Mouse (Mus musculus) heart, embryonic 14.5 days (tissue): ENCODE measurements around the gene Gpr18. TPM values are rescaled to one million over a fixed set of nuclear protein-coding genes. Genes with fewer than 3 reads are reported as not detected.

Experiments
- ATAC-seq: fragments of 200-750 bp; cut with Nextera tagmentation; 2 replicates; pipeline ENCODE4 v1.8.0; 2017; ENCODE audit warnings: low read depth, moderate TSS enrichment; ENCODE audit not compliant: insufficient number of reproducible peaks, insufficient read depth, low FRiP score
- H3K27ac ChIP-seq, 2 experiments: fragments of 200-500 bp in 1 of 2; fragments of 300-500 bp in 1 of 2; sonication (generic) in 1 of 2; replicated peaks in 1 of 2; 2 replicates each; pipeline ENCODE4 v1.5.1; 2012 to 2014; ENCODE audit warnings: low read depth in 2 of 2, low read length in 2 of 2, control low read depth in 1 of 2, mild to moderate bottlenecking in 1 of 2, mixed read lengths in 1 of 2; ENCODE audit not compliant: control insufficient read depth in 1 of 2, insufficient read depth in 1 of 2
- H3K27me3 ChIP-seq: fragments of 300-500 bp; sonication (generic); 2 replicates; pipeline ENCODE4 v1.6.1; 2014; ENCODE audit warnings: mild to moderate bottlenecking, low read length, control low read depth; ENCODE audit not compliant: control insufficient read depth, insufficient read depth
- H3K36me3 ChIP-seq: fragments of 300-500 bp; sonication (generic); 2 replicates; pipeline ENCODE4 v1.6.1; 2014; ENCODE audit warnings: mild to moderate bottlenecking, control low read depth, low read length, mixed read lengths; ENCODE audit not compliant: control insufficient read depth, insufficient read depth
- H3K4me1 ChIP-seq, 2 experiments: fragments of 200-500 bp in 1 of 2; fragments of 300-500 bp in 1 of 2; sonication (generic) in 1 of 2; 2 replicates each; pipeline ENCODE4 v1.6.1; 2012 to 2014; ENCODE audit warnings: low read length in 2 of 2, control low read depth in 1 of 2, mixed read lengths in 1 of 2; ENCODE audit not compliant: control insufficient read depth in 2 of 2, insufficient read depth in 2 of 2
- H3K4me2 ChIP-seq: fragments of 300-500 bp; sonication (generic); 2 replicates; pipeline ENCODE4 v1.6.1; 2014; ENCODE audit warnings: mild to moderate bottlenecking, low read length
- H3K4me3 ChIP-seq, 2 experiments: fragments of 200-500 bp in 1 of 2; fragments of 300-500 bp in 1 of 2; sonication (generic) in 1 of 2; 2 replicates each; pipeline ENCODE4 v1.5.1; 2012 to 2014; ENCODE audit warnings: low read length in 2 of 2, mild to moderate bottlenecking in 2 of 2, control low read depth in 1 of 2, low read depth in 1 of 2, moderate library complexity in 1 of 2; ENCODE audit not compliant: control insufficient read depth in 1 of 2, insufficient read depth in 1 of 2
- H3K9ac ChIP-seq: fragments of 300-500 bp; sonication (generic); 2 replicates; pipeline ENCODE4 v1.6.1; 2014; ENCODE audit warnings: mild to moderate bottlenecking, low read length
- H3K9me3 ChIP-seq: fragments of 300-500 bp; sonication (generic); 2 replicates; pipeline ENCODE4 v1.6.1; 2016; ENCODE audit warnings: low read length, control low read depth; ENCODE audit not compliant: control insufficient read depth
- WGBS: fragments of 180-500 bp; shearing (Covaris S2); extraction: QIAGEN DNeasy Blood & Tissue Kit; methylation state at CpG from one replicate; pipeline ENCODE4 v1.1.7; 2014; 5-methylcytosine and 5-hydroxymethylcytosine counted together
- polyA plus RNA-seq: library from polyadenylated mRNA; unstranded; fragments of >200 nt; fragmentation: Nextera tagmentation; extraction: Ambion mirVana; gene quantifications from 2 replicates; pipeline ENCODE4 v1.2.1, GENCODE M21; 2014

Gene Gpr18
- polyA plus RNA-seq, 1 experiment from 2014 or later = not detected

- Histone ChIP-seq H3K4me2 (no peak overlapping the region), H3K36me3 (peaks cover 8% of the 10 kb centered on the region), H3K9ac (no peak overlapping the region), H3K27ac (no peak overlapping the region), H3K27me3 (no peaks in the 10 kb centered on the region), H3K4me3 (no peak overlapping the region), H3K9me3 (peaks cover 10% of the 10 kb centered on the region), H3K4me1 (peaks cover 6 to 17% of the 10 kb centered on the region in 2 experiments)
- ATAC-seq = no peak
- WGBS = 65% methylated on average over 8 of the region's 8 CpGs
These were observed 21.3 kb upstream of the Gpr18 start for GRCm38 (mm10) chr14:121936856-121937255.

GRCm38 (mm10) chr14:121936356-121936755, 20.8 kb upstream of the Gpr18 start:
- Histone ChIP-seq H3K4me1 (peaks cover 8 to 17% of the 10 kb centered on the region in 2 experiments), H3K27me3 (no peaks in the 10 kb centered on the region), H3K36me3 (peaks cover 8% of the 10 kb centered on the region), H3K4me3 (no peak overlapping the region), H3K9ac (no peak overlapping the region), H3K4me2 (no peak overlapping the region), H3K27ac (no peak overlapping the region), H3K9me3 (peaks cover 10% of the 10 kb centered on the region)
- WGBS = 87% methylated on average over 4 of the region's 4 CpGs
- ATAC-seq = no peak

- Histone ChIP-seq H3K27ac (no peak overlapping the region), H3K4me2 (no peak overlapping the region), H3K36me3 (peaks cover 8% of the 10 kb centered on the region), H3K9ac (no peak overlapping the region), H3K4me1 (peaks cover 8 to 21% of the 10 kb centered on the region in 2 experiments), H3K4me3 (no peak overlapping the region), H3K27me3 (no peaks in the 10 kb centered on the region), H3K9me3 (peaks cover 10% of the 10 kb centered on the region)
- WGBS = 82% methylated on average over 5 of the region's 5 CpGs
- no peak for ATAC-seq
These were observed 19.0 kb upstream of the Gpr18 start for GRCm38 (mm10) chr14:121934597-121934946.

GRCm38 (mm10) chr14:121933906-121934596, 18.5 kb upstream of the Gpr18 start:
- H3K27me3 ChIP-seq = no peaks in the 10 kb centered on the region
- peaks cover 8% of the 10 kb centered on the region for H3K36me3 ChIP-seq
- peaks cover 8 to 17% of the 10 kb centered on the region in 2 experiments for H3K4me1 ChIP-seq
- H3K27ac ChIP-seq = no peak overlapping the region
- no peak overlapping the region for H3K9ac ChIP-seq
- WGBS = 90% methylated on average over 7 of the region's 7 CpGs
- peaks cover 10% of the 10 kb centered on the region for H3K9me3 ChIP-seq
- no peak overlapping the region for H3K4me3 ChIP-seq
- H3K4me2 ChIP-seq = no peak overlapping the region
- no peak for ATAC-seq

- H3K36me3 ChIP-seq = peaks cover 8% of the 10 kb centered on the region
- H3K9ac ChIP-seq = no peak overlapping the region
- H3K9me3 ChIP-seq = peaks cover 10% of the 10 kb centered on the region
- no peak overlapping the region for H3K27ac ChIP-seq
- no peak for ATAC-seq
- H3K4me2 ChIP-seq = no peak overlapping the region
- no peaks in the 10 kb centered on the region for H3K27me3 ChIP-seq
- WGBS = 72% methylated on average over 4 of the region's 4 CpGs
- peaks cover 2 to 14% of the 10 kb centered on the region in 2 experiments; a peak in 3 of 4 replicates for H3K4me1 ChIP-seq
- no peak overlapping the region for H3K4me3 ChIP-seq
These were observed 16.6 kb upstream of the Gpr18 start for GRCm38 (mm10) chr14:121932180-121932579.

- Histone ChIP-seq H3K9me3 (peaks cover 10% of the 10 kb centered on the region), H3K27ac (no peak overlapping the region), H3K9ac (no peak overlapping the region), H3K4me2 (no peak overlapping the region), H3K4me1 (peaks cover 2 to 14% of the 10 kb centered on the region in 2 experiments; a peak in 3 of 4 replicates), H3K36me3 (peaks cover 8% of the 10 kb centered on the region), H3K4me3 (no peak overlapping the region), H3K27me3 (no peaks in the 10 kb centered on the region)
- 94% methylated on average over 3 of the region's 3 CpGs for WGBS
- ATAC-seq = no peak
These were observed 16.0 kb upstream of the Gpr18 start for GRCm38 (mm10) chr14:121931594-121931993.

GRCm38 (mm10) chr14:121930731-121931383, 15.3 kb upstream of the Gpr18 start:
- no peak overlapping the region for H3K4me2 ChIP-seq
- H3K36me3 ChIP-seq = peaks cover 8% of the 10 kb centered on the region
- peaks cover 7% of the 10 kb centered on the region for H3K9me3 ChIP-seq
- no peaks in the 10 kb centered on the region for H3K27me3 ChIP-seq
- WGBS = 55% methylated on average over 7 of the region's 7 CpGs
- no peak overlapping the region for H3K27ac ChIP-seq
- no peak for ATAC-seq
- H3K4me1 ChIP-seq = peaks cover 2 to 14% of the 10 kb centered on the region in 2 experiments; a peak in 3 of 4 replicates
- no peak overlapping the region for H3K4me3 ChIP-seq
- no peak overlapping the region for H3K9ac ChIP-seq
